Comparison of ENCODE assay signal across 9 mouse cellular contexts in genomic region chr11:78694249-78694648, GRCm38 (mm10). TPM values are rescaled to one million over a fixed set of nuclear protein-coding genes. Genes with fewer than 3 reads are reported as not detected.
A peak's percentile ranks its signal among the peaks of the same experiment; 100 is the strongest.
DNase-seq lines count a peak whose midpoint lies in the region; ATAC-seq lines count a peak whose summit lies in the region.
"Had no signal": no experiment of that assay in that cellular context is flagged by ENCODE, and none has a peak within 500 bp of the region (broad histone marks: within the 10 kb centered on the region; RNA-seq: fewer than 3 reads in every experiment).

No protein-coding gene starts in this region.

- ATAC-seq in kidney, embryonic 16.5 days (ENCODE audit: low FRiP score, low TSS enrichment): no peak
- no peak for ATAC-seq in embryonic facial prominence, embryonic 12.5 days (ENCODE audit: insufficient number of reproducible peaks, insufficient read depth, low FRiP score, low TSS enrichment)
- ATAC-seq in heart, embryonic 15.5 days (replicated peaks; ENCODE audit: insufficient number of reproducible peaks, insufficient read depth, low FRiP score, low read depth): no peak
- ATAC-seq in midbrain, embryonic 13.5 days: no peak
- ATAC-seq in CD4-positive, CD25-positive, alpha-beta regulatory T cell, adult 4 months: no peak
- no peak for ATAC-seq in megakaryocyte progenitor cell, adult 5-6 weeks (replicated peaks; ENCODE audit: poor library complexity)

- peak overlapping the region; percentile 35; the same call in 1 of the 2 replicates for H3K9ac ChIP-seq in kidney, embryonic 16.5 days (replicated peaks; ENCODE audit: low read length)
- H3K9ac ChIP-seq in embryonic facial prominence, embryonic 12.5 days: no peak overlapping the region
- 0 out of 2 replicates have a peak overlapping the region, but pooled peaks have one; percentile 38 for H3K9ac ChIP-seq in heart, embryonic 15.5 days
- H3K9ac ChIP-seq in midbrain, embryonic 13.5 days (replicated peaks): 0 out of 2 replicates have a peak overlapping the region, but pooled peaks have one; percentile 29
- H3K9ac ChIP-seq: embryonic facial prominence, embryonic 15.5 days had no signal

- peak overlapping the region; percentile 46 for H3K4me2 ChIP-seq in kidney, embryonic 16.5 days (replicated peaks; ENCODE audit: low read depth, low read length)
- H3K4me2 ChIP-seq in embryonic facial prominence, embryonic 12.5 days (replicated peaks): peak overlapping the region; percentile 33
- H3K4me2 ChIP-seq in heart, embryonic 15.5 days: peak overlapping the region; percentile 55
- peak overlapping the region; percentile 79 for H3K4me2 ChIP-seq in midbrain, embryonic 13.5 days (replicated peaks)
- H3K4me2 ChIP-seq: embryonic facial prominence, embryonic 15.5 days had no signal

- peaks cover 36% of the 10 kb centered on the region for H3K4me1 ChIP-seq in kidney, embryonic 16.5 days (ENCODE audit: insufficient read depth, low read length)
- H3K4me1 ChIP-seq in embryonic facial prominence, embryonic 12.5 days: peaks cover 35% of the 10 kb centered on the region
- peaks cover 41% of the 10 kb centered on the region for H3K4me1 ChIP-seq in heart, embryonic 15.5 days (replicated peaks)
- H3K4me1 ChIP-seq in midbrain, embryonic 13.5 days (replicated peaks): peaks cover 64% of the 10 kb centered on the region

- H3K27me3 ChIP-seq in kidney, embryonic 16.5 days (ENCODE audit: insufficient read depth, low read length): no peaks in the 10 kb centered on the region
- no peaks in the 10 kb centered on the region for H3K27me3 ChIP-seq in embryonic facial prominence, embryonic 12.5 days
- H3K27me3 ChIP-seq in heart, embryonic 15.5 days: no peaks in the 10 kb centered on the region
- no peaks in the 10 kb centered on the region for H3K27me3 ChIP-seq in midbrain, embryonic 13.5 days
- H3K27me3 ChIP-seq: embryonic facial prominence, embryonic 15.5 days had no signal

- peak overlapping the region; percentile 28 for H3K4me3 ChIP-seq in kidney, embryonic 16.5 days (ENCODE audit: low read length)
- H3K4me3 ChIP-seq in embryonic facial prominence, embryonic 12.5 days: no peak overlapping the region
- peak overlapping the region; percentile 26 for H3K4me3 ChIP-seq in heart, embryonic 15.5 days
- H3K4me3 ChIP-seq in midbrain, embryonic 13.5 days (replicated peaks): peak overlapping the region; percentile 25
- H3K4me3 ChIP-seq: embryonic facial prominence, embryonic 15.5 days had no signal

- no peaks in the 10 kb centered on the region for H3K36me3 ChIP-seq in kidney, embryonic 16.5 days (ENCODE audit: insufficient read depth, low read length)
- H3K36me3 ChIP-seq in embryonic facial prominence, embryonic 12.5 days: no peaks in the 10 kb centered on the region
- no peaks in the 10 kb centered on the region for H3K36me3 ChIP-seq in heart, embryonic 15.5 days
- no peaks in the 10 kb centered on the region for H3K36me3 ChIP-seq in midbrain, embryonic 13.5 days
- H3K36me3 ChIP-seq: embryonic facial prominence, embryonic 15.5 days had no signal

- no peak for DNase-seq in kidney, adult 11 months
- DNase-seq in layer of hippocampus, postnatal 10 days (ENCODE audit: low spot score in 2 of 2): no peak

- H3K9me3 ChIP-seq in kidney, embryonic 16.5 days (ENCODE audit: low read length): no peaks in the 10 kb centered on the region
- no peaks in the 10 kb centered on the region for H3K9me3 ChIP-seq in embryonic facial prominence, embryonic 12.5 days
- no peaks in the 10 kb centered on the region for H3K9me3 ChIP-seq in heart, embryonic 15.5 days (replicated peaks)
- H3K9me3 ChIP-seq in midbrain, embryonic 13.5 days: no peaks in the 10 kb centered on the region
- H3K9me3 ChIP-seq: embryonic facial prominence, embryonic 15.5 days had no signal

- 53% methylated on average over 3 of the region's 3 CpGs for WGBS in kidney, embryonic 16.5 days
- 55% methylated on average over 3 of the region's 3 CpGs for WGBS in embryonic facial prominence, embryonic 12.5 days
- WGBS in heart, embryonic 15.5 days: 49% methylated on average over 3 of the region's 3 CpGs
- 72% methylated on average over 3 of the region's 3 CpGs for WGBS in midbrain, embryonic 13.5 days

- 0 out of 2 replicates have a peak overlapping the region, but pooled peaks have one; percentile 24 for H3K27ac ChIP-seq in kidney, embryonic 16.5 days (ENCODE audit: low read length)
- no peak overlapping the region for H3K27ac ChIP-seq in embryonic facial prominence, embryonic 12.5 days
- H3K27ac ChIP-seq in heart, embryonic 15.5 days: peak overlapping the region; percentile 39; the same call in 1 of the 2 replicates
- H3K27ac ChIP-seq in midbrain, embryonic 13.5 days: no peak overlapping the region
- H3K27ac ChIP-seq: embryonic facial prominence, embryonic 15.5 days had no signal

RNA-seq across cellular contexts. Expression of gene Nlk, which starts 2.9 kb away (rescaled TPM):
- polyA plus RNA-seq in kidney, embryonic 16.5 days (2015; fragmentation: Nextera tagmentation; extraction: Ambion mirVana): 14.3 and 16.3 TPM in 2 replicates
- polyA plus RNA-seq in embryonic facial prominence, embryonic 12.5 days (2016; fragmentation: Nextera tagmentation; extraction: Ambion mirVana): 14.8 and 15.7 TPM in 2 replicates
- 10.8 and 13.6 TPM in 2 replicates for polyA plus RNA-seq in heart, embryonic 15.5 days (2015; fragmentation: Nextera tagmentation; extraction: Ambion mirVana)
- polyA plus RNA-seq in midbrain, embryonic 13.5 days (2015; fragmentation: Nextera tagmentation; extraction: Ambion mirVana): 30.7 and 33.5 TPM in 2 replicates
- total RNA-seq in layer of hippocampus, postnatal 10 days (2021): 10 to 100 TPM; 36.9 to 41.9 TPM
- 10 to 100 TPM; 17.9 to 35.2 TPM for polyA plus RNA-seq in CD4-positive, CD25-positive, alpha-beta regulatory T cell, adult 4 months (2017; shearing (Covaris generic))
- 15.8 and 19.5 TPM in 2 replicates for total RNA-seq in megakaryocyte progenitor cell, adult 5-6 weeks (2015)
- total RNA-seq in megakaryocyte progenitor cell, adult 5-6 weeks (2017): 16.6 and 21.6 TPM in 2 replicates

RNA-seq across cellular contexts. Expression of gene Ccnq, which starts 57.3 kb away (rescaled TPM):
- 44.1 and 47.0 TPM in 2 replicates for polyA plus RNA-seq in kidney, embryonic 16.5 days (2015; fragmentation: Nextera tagmentation; extraction: Ambion mirVana)
- 43.0 and 43.1 TPM in 2 replicates for polyA plus RNA-seq in embryonic facial prominence, embryonic 12.5 days (2016; fragmentation: Nextera tagmentation; extraction: Ambion mirVana)
- 23.8 and 27.7 TPM in 2 replicates for polyA plus RNA-seq in heart, embryonic 15.5 days (2015; fragmentation: Nextera tagmentation; extraction: Ambion mirVana)
- polyA plus RNA-seq in midbrain, embryonic 13.5 days (2015; fragmentation: Nextera tagmentation; extraction: Ambion mirVana): 33.2 and 34.3 TPM in 2 replicates
- total RNA-seq in layer of hippocampus, postnatal 10 days (2021): 10 to 100 TPM; 16.2 to 19.4 TPM
- 10 to 100 TPM; 32.8 to 36.9 TPM for polyA plus RNA-seq in CD4-positive, CD25-positive, alpha-beta regulatory T cell, adult 4 months (2017; shearing (Covaris generic))
- total RNA-seq in megakaryocyte progenitor cell, adult 5-6 weeks (2015): 36.4 and 39.5 TPM in 2 replicates
- total RNA-seq in megakaryocyte progenitor cell, adult 5-6 weeks (2017): 24.3 and 30.1 TPM in 2 replicates

Comparison
In these comparisons a context has a peak if more than half of its experiments do, and no peak if none do; other contexts are left out.
1. H3K27ac ChIP-seq: peak in kidney, embryonic 16.5 days (single experiment) and heart, embryonic 15.5 days (single experiment); none in embryonic facial prominence, embryonic 12.5 days (single experiment) and midbrain, embryonic 13.5 days (single experiment).
2. Peak in every context shown above with its lines, with median percentiles within 50 percentile points of each other: H3K4me2 ChIP-seq.